Mouse (Mus musculus): ENCODE results near the gene Sorbs1.

DNA sequence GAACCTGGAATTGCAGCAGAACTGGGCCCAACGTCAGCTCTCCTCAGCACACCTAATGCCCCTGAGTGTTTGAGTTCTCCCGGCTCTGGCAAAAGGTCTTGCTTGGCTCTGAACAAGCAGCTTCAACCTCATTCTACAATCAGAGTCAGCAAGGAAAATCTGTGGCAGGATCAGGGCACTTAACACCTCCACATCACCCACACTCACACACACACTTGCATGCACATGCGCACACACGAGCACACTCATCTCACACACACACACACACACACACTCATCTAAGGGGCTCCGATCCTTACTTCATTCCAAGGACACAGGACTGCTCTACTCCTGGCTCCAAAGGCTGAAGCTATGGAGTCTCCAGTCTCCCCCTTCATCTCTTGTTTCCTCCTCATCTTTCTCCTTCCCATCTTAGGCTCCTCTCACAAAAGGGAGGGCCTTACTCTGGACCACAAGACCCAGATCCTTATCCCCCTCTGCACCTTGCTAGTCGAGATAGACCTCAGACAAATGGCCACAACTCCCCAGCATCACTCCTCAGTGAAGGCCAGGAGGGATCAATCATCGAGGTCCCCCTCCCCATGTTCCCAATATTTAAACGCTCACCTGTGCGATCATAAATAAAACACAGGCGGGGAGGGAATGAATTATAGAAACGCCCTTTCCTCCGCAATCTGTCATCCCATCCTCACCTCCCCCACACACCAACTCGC, 3.0 kb downstream of the Sorbs1 start:
- TF ChIP-seq CTCF (IDR thresholded peaks at IDR 0.05; ENCODE audit: low read depth): no peak
- no peak for TF ChIP-seq EP300 (IDR thresholded peaks at IDR 0.05; ENCODE audit: low read depth)
